Mouse (Mus musculus) brown adipose tissue, adult 24 weeks (tissue): Measurements from ENCODE around the gene Card19. TPM values are rescaled to one million over a fixed set of nuclear protein-coding genes. Genes with fewer than 3 reads are reported as not detected.
A peak's percentile ranks its signal among the peaks of the same experiment; 100 is the strongest.

Source experiments
- H3K27ac ChIP-seq: fragments of 200-500 bp; replicated peaks from 2 replicates; pipeline ENCODE4 v1.5.1; 2012; ENCODE audit warnings: low read depth, mild to moderate bottlenecking, low read length
- H3K4me1 ChIP-seq: fragments of 200-500 bp; 2 replicates; pipeline ENCODE4 v1.6.1; 2012; ENCODE audit warnings: low read length, mixed read lengths; ENCODE audit not compliant: control insufficient read depth, insufficient read depth, insufficient read length
- H3K4me3 ChIP-seq: fragments of 200-500 bp; 2 replicates; pipeline ENCODE4 v1.5.1; 2012; ENCODE audit warnings: low read depth, mild to moderate bottlenecking, low read length, moderate library complexity; ENCODE audit not compliant: insufficient read depth
- polyA plus RNA-seq: library from polyadenylated mRNA; stranded (reverse); fragments of >200 nt; gene quantifications from 2 replicates; pipeline ENCODE4 v1.2.4, GENCODE M21; 2012; ENCODE audit not compliant: missing spikeins, insufficient read depth, insufficient read length

Gene Card19
- polyA plus RNA-seq, 1 experiment = 68.7 TPM

DNA sequence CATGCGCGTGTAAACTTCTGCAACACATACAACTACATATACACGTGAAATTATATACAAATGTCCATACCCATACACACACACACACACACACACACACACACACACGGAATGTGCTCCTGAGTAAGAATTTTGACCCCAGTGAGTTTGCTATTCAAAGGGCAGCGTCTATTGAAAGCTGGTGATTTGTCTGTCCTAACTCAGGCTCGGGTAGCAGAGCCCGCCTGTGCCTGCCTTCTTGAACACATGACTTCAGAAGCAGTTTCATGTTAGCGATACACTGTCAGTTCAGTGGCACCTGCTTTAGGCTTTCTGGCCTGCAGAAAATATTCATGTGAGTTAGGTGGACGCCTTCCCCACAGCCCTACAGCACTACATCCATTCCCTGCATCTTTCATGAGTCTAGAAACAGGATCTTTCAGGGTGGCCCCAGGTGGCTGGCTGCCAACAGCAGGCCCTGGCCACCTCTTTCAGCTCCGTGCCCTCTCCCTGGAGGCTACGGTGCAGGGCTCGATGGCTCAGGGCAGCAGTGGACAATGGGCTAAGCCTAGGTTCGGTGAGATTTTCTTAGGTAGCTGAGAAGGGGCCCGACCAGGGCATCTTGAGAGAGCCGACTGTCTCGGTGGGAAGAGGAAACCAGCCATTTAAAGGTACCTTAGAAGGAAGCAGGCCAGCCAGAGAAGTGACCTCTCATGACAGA lies 23.5 kb downstream of the Card19 start:
- H3K4me1 ChIP-seq = peaks cover 31% of the 10 kb centered on the region
- H3K27ac ChIP-seq = no peak overlapping the region
- no peak overlapping the region for H3K4me3 ChIP-seq

- H3K4me3 ChIP-seq = no peak overlapping the region
- peaks cover 34% of the 10 kb centered on the region for H3K4me1 ChIP-seq
- 0 out of 2 replicates have a peak overlapping the region, but pooled peaks have one; percentile 59 for H3K27ac ChIP-seq
These were observed 24.2 kb downstream of the Card19 start for GRCm38 (mm10) chr13:49191673-49192035.

- Histone ChIP-seq H3K4me1 (peaks cover 35% of the 10 kb centered on the region), H3K27ac (peak overlapping the region; percentile 59), H3K4me3 (no peak overlapping the region)
These were observed 24.8 kb downstream of the Card19 start for GRCm38 (mm10) chr13:49190876-49191672.

- Histone ChIP-seq H3K4me3 (peak overlapping the region; percentile 2), H3K4me1 (peaks cover 35% of the 10 kb centered on the region), H3K27ac (peak overlapping the region; percentile 59)
These were observed 25.6 kb downstream of the Card19 start for GRCm38 (mm10) chr13:49189970-49190870.

DNA sequence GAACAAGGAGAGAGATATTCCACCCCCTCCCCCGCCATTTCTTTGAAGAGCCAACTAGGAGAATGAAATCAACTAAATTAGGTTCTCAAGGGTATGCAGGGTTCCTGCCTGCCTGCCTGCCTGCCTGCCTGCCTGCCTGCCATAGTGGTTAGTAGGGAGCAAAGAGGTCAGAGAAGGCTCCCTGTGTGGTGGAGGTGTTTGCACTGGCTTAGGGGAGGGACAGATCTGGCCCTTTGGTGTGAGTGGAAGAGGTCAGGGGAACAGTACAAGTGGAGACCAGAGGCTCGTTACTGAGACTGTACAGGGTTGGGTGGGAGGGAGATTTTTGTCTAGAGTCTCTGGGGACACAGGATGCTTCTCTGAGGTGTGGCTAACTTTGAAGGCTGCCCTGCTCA lies 26.9 kb downstream of the Card19 start:
- H3K27ac ChIP-seq = peak overlapping the region; percentile 59
- H3K4me1 ChIP-seq = peaks cover 35% of the 10 kb centered on the region
- peak overlapping the region; percentile 90 for H3K4me3 ChIP-seq

GRCm38 (mm10) chr13:49188219-49188965 lies 27.4 kb downstream of the Card19 start:
- Histone ChIP-seq H3K4me3 (peak overlapping the region; percentile 90), H3K4me1 (peaks cover 35% of the 10 kb centered on the region), H3K27ac (peak overlapping the region; percentile 59)

- peak within 1 kb of the TSS; percentile 90 for H3K4me3 ChIP-seq
- H3K4me1 ChIP-seq = peaks cover 35% of the 10 kb centered on the region
- peak within 1 kb of the TSS; percentile 81 for H3K27ac ChIP-seq
These were observed 28.3 kb downstream of the Card19 start, which contains the start of gene Ninj1 for GRCm38 (mm10) chr13:49187288-49188218. TSS of gene Ninj1 (plus strand) at chr13:49187485.

DNA sequence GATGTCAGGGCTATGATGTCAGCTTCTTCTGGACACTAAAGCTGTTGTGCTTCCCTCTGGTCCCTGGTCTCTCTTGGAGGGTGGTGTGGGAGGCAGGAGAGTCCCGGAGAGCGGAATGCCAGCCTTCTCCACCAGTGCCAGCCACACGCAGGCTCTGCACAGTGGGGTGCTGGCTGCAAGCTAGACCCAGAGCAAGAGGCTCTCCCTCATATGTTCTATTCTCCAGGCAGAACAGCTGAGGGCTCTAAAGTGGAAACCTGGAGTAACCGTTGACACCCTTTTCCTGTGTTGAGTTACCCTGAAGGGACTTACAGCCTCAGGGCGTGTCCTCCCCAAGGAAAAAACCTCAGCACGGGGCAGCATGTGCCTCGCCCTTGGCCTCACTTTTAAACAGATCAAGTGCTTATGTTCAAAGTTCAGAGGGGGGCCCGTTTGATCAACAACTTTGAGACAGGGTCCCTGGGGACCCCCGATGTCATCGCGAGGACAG lies 29.0 kb downstream of the Card19 start:
- Histone ChIP-seq H3K4me1 (peaks cover 35% of the 10 kb centered on the region), H3K4me3 (peak overlapping the region; percentile 51), H3K27ac (peak overlapping the region; percentile 81)

DNA sequence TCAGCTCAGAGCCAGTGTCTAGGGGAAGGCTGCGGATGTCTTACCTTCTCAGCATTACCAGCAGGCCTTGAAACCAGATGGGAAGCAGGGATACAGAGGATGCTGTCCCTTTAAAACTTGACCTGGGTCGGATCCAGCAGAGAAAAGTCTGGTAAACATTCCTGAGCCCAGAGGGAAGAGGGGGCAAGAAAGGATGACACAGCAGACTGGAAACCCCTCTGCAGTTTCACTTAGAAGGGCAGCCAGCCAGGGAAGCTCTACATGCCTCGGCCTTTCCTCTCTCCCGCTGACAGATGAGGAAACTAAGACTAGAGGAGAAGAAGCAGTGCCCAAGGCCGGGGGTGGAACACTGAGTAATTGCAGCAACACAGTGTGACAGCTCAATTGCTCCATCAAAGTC lies 32.2 kb downstream of the Card19 start:
- Histone ChIP-seq H3K4me3 (no peak overlapping the region), H3K27ac (no peak overlapping the region), H3K4me1 (peaks cover 11% of the 10 kb centered on the region)

DNA sequence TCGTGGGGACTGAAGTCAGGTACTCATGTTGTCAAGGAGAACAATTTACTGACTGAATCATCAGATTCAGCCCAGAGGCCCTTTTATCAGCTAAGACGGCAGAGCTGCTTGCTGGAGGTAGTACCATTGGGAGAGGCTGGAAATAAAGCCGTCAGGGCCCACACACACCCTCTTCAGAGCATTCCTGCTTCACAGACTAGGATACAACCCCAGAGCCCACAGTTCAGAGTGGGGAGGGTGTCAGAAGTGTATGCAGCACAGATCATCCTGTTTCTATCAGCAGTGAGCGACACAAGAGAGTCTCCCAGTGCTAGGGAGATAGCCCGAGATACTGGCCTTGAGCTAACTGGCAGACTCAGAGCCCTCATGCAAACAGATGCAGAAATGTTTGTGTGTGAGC lies 32.7 kb downstream of the Card19 start:
- Histone ChIP-seq H3K4me1 (peaks cover 8% of the 10 kb centered on the region), H3K27ac (no peak overlapping the region), H3K4me3 (no peak overlapping the region)

DNA sequence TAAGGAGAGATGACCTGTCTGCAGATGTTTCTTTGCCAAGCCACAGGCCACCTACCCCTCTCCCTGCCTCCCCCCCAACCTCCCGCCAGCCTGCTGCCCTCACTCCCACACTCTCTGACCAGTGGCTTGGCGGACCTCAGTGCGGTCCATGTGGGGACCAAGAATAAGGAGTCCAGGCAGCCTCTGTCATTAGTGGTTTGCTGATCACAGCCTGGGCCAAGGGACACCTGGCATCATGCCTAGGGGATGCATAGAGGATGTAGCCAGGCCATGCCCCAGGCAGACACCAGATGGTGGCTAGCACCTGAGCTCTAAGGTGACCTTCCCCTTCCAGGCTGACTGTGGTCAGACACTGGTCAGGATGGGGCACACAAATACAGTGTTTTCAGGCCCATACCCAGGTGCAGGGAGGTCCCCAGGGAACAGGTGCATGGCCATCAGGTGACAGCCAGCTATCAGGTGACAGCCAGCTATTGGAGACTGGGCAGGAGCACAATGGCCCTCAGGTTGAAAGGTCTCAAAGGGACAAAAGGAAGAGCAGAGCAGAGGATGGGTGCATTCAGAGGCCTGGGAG lies 34.3 kb downstream of the Card19 start:
- Histone ChIP-seq H3K4me3 (no peak overlapping the region), H3K27ac (no peak overlapping the region), H3K4me1 (peaks cover 2% of the 10 kb centered on the region; the same call in 1 of the 2 replicates)

DNA sequence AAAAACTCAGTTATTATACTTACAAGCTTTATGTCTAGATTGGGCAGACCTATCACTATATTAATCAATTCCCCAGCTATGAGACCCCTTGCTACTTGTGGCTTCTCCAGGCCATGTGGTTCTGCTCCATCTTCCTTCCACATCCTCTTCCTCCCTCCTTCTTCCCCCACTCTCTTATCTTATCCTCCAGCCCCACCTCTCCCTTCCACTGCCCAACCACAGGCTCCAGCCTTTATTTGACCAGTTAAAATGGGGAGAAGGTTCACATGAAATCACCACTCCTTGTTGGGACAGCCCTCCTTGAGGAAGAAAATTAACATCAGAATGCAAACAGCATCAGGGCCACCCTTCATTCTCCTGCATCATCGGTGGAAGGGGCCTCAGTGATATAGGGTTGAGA lies 35.1 kb downstream of the Card19 start:
- no peaks in the 10 kb centered on the region; the same call in 1 of the 2 replicates for H3K4me1 ChIP-seq
- H3K4me3 ChIP-seq = no peak overlapping the region

GRCm38 (mm10) chr13:49180274-49180673 lies 35.6 kb downstream of the Card19 start:
- Histone ChIP-seq H3K27ac (no peak overlapping the region), H3K4me1 (no peaks in the 10 kb centered on the region; the same call in 1 of the 2 replicates), H3K4me3 (no peak overlapping the region)

More for the DNA sequence above, 35.1 kb downstream of the Card19 start:
- no peak overlapping the region for H3K27ac ChIP-seq
